Mouse (Mus musculus): Measurements from ENCODE around the gene Slc25a21.

Slc25a21 gene

DNA sequence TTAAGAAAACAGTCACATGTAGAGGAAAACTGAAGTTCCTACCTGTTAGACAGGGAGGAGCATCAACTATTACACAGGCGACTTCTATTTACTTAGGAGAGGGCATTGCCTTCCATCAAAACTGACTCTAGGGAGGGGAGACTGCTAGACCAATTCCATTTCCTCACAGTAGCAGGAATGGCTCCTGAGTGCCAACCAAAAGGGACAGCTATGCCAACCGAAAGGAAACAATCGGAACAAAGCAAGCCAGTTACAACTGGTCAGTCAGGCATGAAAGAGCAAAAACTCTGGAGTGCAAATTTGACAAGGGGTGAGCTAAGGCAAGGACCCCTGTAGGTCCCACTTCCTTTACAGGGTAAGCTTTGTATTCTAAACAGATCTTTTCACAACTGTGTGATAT is 319.5 kb downstream of the Slc25a21 start:
- DNase-seq (ENCODE audit: low read depth, low spot score), result no peak

GRCm38 (mm10) chr12:56876549-56876948 is 320.7 kb downstream of the Slc25a21 start:
- DNase-seq (ENCODE audit: low read depth, low spot score), result no peak

- DNase-seq (ENCODE audit: low read depth, low spot score), result no peak
Measured at GRCm38 (mm10) chr12:56873204-56873603, 324.1 kb downstream of the Slc25a21 start.

DNA sequence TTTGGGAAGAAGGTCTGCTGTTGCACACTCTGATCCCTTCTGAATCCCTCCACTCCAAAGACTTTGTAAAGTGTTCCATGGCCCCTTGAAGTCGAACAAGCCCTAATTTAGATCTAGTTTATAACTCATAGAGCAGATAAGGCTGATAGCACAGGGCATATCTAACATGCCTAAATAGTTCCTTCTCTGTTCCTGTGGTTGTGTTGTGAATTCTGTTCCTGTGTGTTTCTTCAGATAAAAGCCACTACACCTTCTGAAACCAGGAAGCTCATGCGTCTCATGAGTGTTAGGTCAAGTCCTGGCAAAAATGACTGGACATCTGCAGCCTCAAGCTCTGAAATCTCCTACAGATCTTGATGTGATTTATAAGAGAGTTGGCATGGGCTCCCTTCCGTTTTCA is 326.7 kb downstream of the Slc25a21 start:
- DNase-seq (ENCODE audit: low read depth, low spot score), result no peak

GRCm38 (mm10) chr12:56863873-56864562 is 333.3 kb downstream of the Slc25a21 start:
- no peak for DNase-seq (ENCODE audit: low read depth, low spot score)

- DNase-seq (ENCODE audit: low read depth, low spot score), result no peak
Measured at GRCm38 (mm10) chr12:56852679-56853078, 344.6 kb downstream of the Slc25a21 start.

DNA sequence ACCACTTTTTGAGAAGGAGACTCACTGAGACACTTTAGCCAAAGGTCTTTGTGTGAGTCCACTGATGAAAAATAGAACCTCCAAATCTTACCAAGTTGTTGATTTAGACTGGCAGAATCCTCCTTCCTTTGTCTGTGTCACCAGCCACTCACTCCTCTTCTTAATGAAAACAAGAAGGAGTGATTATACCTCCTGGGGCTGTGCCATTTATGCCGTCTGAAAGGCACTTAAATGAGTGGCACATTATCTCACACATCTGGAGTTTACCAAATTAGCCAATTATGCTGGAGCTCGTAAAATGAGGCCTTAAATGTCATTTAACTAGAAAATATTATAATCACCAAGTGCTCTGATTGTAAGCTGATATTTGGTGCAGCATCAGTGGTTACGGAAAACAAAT is 345.8 kb downstream of the Slc25a21 start:
- DNase-seq (ENCODE audit: low read depth, low spot score), result no peak

DNA sequence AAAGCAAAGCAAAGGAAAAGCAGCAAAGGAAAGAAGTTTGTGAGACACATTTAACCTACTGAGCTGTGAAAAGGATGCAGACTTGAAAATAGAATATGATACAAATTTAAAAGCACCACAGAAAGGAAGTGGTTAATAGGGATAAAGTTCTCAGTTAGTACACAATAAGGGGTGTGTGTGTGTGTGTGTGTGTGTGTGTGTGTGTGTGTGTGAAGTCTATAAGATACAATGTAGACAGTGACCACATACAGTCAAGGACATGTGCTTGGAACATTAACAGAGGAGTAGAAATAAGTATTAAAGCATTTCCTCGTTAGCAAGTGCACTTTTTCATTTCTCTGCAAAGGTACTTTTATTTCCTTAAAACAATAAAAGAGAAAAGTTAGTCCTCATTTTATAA is 367.3 kb downstream of the Slc25a21 start:
- DNase-seq (ENCODE audit: low read depth, low spot score), result no peak

GRCm38 (mm10) chr12:56829455-56829883 is 367.8 kb downstream of the Slc25a21 start:
- no peak for DNase-seq (ENCODE audit: low read depth, low spot score)

DNA sequence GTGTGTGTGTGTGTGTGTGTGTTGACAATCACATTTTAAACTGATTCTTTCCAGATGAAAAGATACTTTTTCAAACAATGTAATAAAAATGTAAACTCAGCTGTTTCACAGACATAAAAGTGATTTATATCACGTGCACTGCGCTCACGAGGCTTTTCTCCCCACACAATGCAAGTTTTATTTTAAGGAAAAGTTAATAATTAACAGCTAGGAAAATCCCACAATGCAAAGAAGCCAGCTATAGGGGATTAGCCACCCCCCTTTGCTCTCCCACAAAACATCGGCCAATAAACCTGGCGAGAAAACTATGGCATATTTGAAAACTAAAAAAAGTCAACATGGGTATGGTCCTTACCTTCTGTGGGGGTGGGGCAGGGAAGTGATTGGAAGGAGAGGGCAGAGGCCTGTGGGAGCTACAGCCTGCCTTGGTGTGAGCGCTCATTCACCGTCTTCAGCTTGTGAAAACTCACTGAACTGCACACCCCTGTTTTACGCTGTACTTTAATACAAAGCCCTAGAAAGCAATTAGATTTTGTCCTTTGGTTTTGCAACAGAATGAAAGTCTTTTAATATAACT is 369.4 kb downstream of the Slc25a21 start:
- DNase-seq (ENCODE audit: low read depth, low spot score), result no peak

- DNase-seq (ENCODE audit: low read depth, low spot score), result no peak
Measured at GRCm38 (mm10) chr12:56824688-56825087, 372.6 kb downstream of the Slc25a21 start.

DNA sequence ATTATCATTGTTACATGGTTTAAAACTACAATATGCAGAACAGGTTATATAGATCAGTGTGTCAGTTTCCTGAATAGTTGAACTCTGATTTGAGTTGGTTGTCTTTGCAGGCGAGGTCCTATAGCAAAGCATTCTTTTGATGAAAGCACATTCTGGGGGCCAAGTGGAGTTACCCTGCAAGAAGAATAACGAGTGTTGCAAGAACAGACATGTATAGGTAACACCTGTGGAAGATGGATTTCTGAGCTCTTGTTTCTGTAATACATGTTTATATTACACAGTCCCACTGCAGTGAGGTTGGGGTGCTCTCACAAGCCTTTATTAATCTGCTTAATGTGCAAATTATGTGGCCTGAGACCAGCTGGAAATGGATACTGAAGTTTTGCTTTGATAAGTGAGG is 375.1 kb downstream of the Slc25a21 start:
- no peak for DNase-seq (ENCODE audit: low read depth, low spot score)

- no peak for DNase-seq (ENCODE audit: low read depth, low spot score)
Measured at GRCm38 (mm10) chr12:56820604-56821003, 376.7 kb downstream of the Slc25a21 start.

- no peak for DNase-seq (ENCODE audit: low read depth, low spot score)
Measured at GRCm38 (mm10) chr12:56807483-56807882, 389.8 kb downstream of the Slc25a21 start.

DNA sequence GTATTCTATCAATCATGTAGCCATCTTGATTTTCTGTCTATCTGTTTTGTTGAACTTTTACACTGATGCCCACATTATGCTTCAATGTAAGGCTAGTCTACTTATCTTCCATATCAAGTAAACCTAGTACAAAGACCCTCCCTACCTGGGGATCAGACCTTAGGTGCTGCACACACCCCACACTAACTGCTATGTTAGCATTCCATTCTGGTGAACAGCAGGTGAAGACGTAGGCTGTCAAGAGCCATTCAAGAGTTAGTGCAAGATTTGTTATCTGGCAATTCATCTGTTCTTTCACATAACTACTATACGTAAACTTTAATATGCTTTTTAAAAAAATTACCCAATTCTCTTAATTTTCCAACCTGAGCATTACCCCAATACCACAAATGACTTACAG is 390.2 kb downstream of the Slc25a21 start:
- DNase-seq (ENCODE audit: low read depth, low spot score), result no peak

GRCm38 (mm10) chr12:56804487-56804886 is 392.8 kb downstream of the Slc25a21 start:
- DNase-seq (ENCODE audit: low read depth, low spot score), result no peak

DNA sequence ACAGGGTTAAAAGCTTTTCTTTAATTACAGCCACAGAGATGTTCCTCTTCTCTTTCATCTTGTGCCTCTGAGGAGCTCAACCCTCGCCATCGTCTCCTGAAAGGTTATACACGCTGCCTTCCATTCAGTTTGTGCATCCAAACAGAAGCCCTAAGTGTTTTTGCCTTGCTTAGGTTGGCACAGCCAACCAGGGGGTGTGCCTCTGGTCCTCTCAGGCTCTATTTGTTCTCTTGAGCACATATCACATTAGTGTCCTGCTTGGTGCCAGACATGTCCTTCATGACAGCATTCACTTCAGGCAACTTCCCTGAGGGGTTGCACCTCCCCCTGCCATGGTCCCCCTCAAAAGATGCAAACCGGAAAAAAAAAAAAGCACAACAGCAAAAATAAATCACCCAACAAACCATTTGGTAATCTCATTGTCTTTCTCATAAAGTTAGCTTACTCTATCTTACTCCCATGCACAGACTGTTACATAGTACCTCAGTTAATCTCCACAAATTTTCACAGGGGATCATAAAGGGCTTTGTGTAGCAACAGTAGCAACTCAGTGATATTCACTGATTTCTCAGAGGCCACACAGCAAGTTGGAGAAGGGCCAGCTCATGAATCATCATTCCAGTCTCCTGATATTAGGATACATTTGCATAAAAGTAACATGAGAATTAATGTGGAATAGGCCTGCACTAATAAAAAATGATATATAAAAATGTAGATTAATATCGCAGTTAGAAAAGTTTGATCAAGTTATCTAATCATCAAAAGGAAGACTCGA is 398.4 kb downstream of the Slc25a21 start:
- no peak for DNase-seq (ENCODE audit: low read depth, low spot score)

DNA sequence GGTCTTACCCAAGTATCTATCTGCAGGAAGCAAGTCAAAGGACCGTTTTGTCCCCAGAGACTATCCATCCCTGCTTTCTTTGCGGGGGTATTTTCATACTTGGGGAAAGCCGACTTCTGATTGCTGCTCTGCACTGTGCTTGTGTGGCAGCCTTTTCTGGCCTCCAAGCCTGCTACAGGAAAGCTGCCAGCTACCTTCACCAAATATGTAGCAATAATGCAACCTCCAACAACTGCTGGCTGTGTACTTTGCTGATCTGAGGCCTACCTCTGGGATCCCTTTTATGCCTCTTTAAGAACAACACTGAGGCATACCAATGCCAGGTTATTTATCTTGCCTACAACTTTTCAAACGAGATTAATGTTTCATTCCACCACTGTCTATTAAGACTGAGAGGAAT is 408.0 kb downstream of the Slc25a21 start:
- no peak for DNase-seq (ENCODE audit: low read depth, low spot score)

DNA sequence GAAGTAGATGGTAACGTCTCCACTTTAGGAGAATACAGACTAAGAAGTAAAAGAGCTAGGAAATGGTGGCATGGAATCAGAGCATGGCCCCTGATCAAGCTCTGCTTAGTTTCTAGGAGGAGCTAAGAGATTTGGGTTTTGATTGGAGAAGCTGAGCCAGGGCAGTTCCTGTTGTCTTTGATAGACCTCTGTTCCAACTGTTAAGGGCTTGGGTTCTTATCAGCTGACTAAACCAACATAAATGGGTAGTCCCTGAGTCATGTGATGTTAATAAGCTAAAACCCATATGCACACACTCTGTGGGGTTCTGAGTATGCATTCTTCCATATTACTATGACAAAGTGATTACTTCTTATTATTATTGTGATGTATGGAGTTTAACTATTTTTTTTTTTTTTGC is 412.0 kb downstream of the Slc25a21 start:
- no peak for DNase-seq (ENCODE audit: low read depth, low spot score)

GRCm38 (mm10) chr12:56781196-56781595 is 416.1 kb downstream of the Slc25a21 start:
- DNase-seq (ENCODE audit: low read depth, low spot score), result peak; percentile 36

DNA sequence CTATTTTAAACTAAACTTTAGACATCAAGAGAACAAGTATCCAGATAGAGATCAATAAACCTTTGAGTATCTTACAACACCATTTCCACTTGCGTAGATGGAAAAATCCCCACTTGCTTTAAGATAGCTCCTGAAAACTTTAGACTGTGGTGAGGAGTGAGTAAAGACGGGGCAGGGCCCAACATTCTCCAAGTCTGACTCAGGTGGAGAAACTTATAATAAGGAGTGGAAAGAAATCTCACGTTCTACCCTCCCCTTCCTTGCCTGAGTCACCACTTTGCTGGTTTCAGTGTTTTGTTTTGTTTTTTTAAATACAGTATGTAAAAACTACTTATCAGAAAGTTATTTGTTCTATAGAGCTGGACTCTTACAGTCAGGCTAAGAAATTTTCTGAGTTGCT is 417.7 kb downstream of the Slc25a21 start:
- no peak for DNase-seq (ENCODE audit: low read depth, low spot score)

DNA sequence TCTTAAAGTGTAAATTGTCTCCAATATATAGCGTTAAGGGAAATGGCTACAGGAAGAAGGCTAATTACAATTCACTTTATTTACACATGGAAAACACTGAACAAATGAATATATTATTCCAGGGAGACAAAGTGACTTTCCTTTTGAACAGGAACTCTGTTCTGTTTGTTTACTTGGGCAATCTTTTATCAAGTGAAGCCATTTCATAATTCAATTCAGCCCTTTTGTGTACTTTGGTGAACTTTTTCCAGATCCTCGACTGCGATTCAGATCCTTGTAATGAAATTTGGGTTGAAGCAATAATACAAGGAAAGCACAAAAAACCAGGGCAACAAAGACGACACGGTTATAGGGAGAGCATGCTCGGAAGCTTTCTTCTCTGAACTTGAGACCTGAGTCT is 423.3 kb downstream of the Slc25a21 start:
- no peak for DNase-seq (ENCODE audit: low read depth, low spot score)

- DNase-seq (ENCODE audit: low read depth, low spot score), result no peak
Measured at GRCm38 (mm10) chr12:56769421-56769820, 427.9 kb downstream of the Slc25a21 start.
